Mouse (Mus musculus) ES-E14 (cell line): ENCODE results near the gene Cdan1.

Experiments
- CHD2 ChIP-seq: IDR thresholded peaks from 2 replicates; pipeline ENCODE4 v1.6.1; 2014; ENCODE audit warnings: mild to moderate bottlenecking, low read depth, low read length, inconsistent platforms
- HCFC1 ChIP-seq: IDR thresholded peaks from 2 replicates; pipeline ENCODE4 v1.6.1; 2012; ENCODE audit warnings: low read length, inconsistent platforms, borderline replicate concordance; ENCODE audit not compliant: insufficient read depth
- ZC3H11A ChIP-seq: IDR thresholded peaks from 2 replicates; pipeline ENCODE4 v1.6.1; 2012; ENCODE audit warnings: low read depth, mild to moderate bottlenecking, inconsistent platforms, low read length, borderline replicate concordance

DNA sequence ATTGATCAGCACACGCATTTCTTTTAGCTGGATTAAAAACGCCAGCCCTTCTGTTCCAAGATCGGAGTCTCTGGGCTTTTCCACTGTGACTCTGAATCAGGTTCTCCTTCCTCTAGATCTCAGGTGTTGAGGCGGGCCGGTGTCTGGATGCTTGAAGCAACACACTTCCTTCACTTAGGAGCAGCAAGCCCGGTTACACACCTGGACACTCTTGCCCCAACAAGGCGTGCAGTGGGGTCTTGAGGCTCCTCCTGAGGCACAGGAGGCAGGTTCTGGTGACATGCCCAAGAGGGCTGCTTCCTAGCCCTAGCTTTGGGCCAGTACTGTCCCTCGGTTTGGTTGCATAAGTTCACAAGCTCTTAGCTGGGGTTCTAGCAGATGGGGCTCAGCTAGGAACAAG lies 131.4 kb downstream of the Cdan1 start:
- no peak for TF ChIP-seq ZC3H11A
- TF ChIP-seq HCFC1 = no peak
- no peak for TF ChIP-seq CHD2
